In the genomic region with DNA sequence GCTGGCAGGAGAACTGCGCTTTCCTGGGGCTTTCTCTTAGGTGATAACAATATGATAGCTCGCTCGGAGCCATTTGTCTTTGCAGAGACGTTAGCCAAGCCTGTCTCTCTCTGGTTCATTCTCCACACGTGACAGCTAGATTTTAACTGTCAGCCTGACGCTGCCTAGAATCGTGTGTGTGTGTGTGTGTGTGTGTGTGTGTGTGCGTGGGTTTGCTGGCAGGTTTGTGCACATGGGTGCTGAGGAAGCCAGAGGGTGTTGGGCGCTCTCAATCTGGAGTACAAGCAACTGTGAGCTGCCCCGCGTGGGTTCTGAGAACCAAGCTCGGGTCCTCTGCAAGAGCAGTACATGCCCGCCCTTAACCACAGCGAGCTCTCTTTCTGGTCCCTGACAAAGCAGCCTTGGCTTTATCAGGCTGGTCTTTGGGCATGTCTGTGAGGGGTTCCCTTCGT, we compare ENCODE assay signal across 15 mouse cellular contexts. TPM values are rescaled to one million over a fixed set of nuclear protein-coding genes. Genes with fewer than 3 reads are reported as not detected.
DNase-seq lines count a peak whose midpoint lies in the region; ATAC-seq lines count a peak whose summit lies in the region.
"Had no signal": no experiment of that assay in that cellular context is flagged by ENCODE, and none has a peak within 500 bp of the region (broad histone marks: within the 10 kb centered on the region; RNA-seq: fewer than 3 reads in every experiment).

No protein-coding gene starts in this region.

- H3K4me3 ChIP-seq in heart, embryonic 15.5 days: no peak overlapping the region
- H3K4me3 ChIP-seq: hindbrain, embryonic 13.5 days; limb, embryonic 12.5 days had no signal

- WGBS in heart, embryonic 15.5 days: 33% methylated on average over 15 of the region's 15 CpGs

- intact Hi-C loops in heart, postnatal 14 days (cut with DNase I): no loop called here
- intact Hi-C loops in gastrocnemius, postnatal 36 days (cut with DNase I): no loop called here

- no peaks in the 10 kb centered on the region for H3K27me3 ChIP-seq in heart, embryonic 15.5 days
- H3K27me3 ChIP-seq: hindbrain, embryonic 13.5 days; limb, embryonic 12.5 days had no signal

- ATAC-seq in heart, embryonic 15.5 days (replicated peaks; ENCODE audit: insufficient number of reproducible peaks, insufficient read depth, low FRiP score, low read depth): no peak
- ATAC-seq in common myeloid progenitor, adult 5-6 weeks (replicated peaks; ENCODE audit: low read depth, poor library complexity, severe bottlenecking): 0 out of 2 replicates have a peak, but pooled peaks have one; percentile 18
- peak; percentile 68 for ATAC-seq in megakaryocyte progenitor cell, adult 5-6 weeks (replicated peaks; ENCODE audit: poor library complexity)

- no peaks in the 10 kb centered on the region for H3K9me3 ChIP-seq in heart, embryonic 15.5 days (replicated peaks)
- H3K9me3 ChIP-seq: hindbrain, embryonic 13.5 days; limb, embryonic 12.5 days had no signal

- H3K4me2 ChIP-seq in heart, embryonic 15.5 days: peak overlapping the region; percentile 17; the same call in 1 of the 2 replicates
- H3K4me2 ChIP-seq: hindbrain, embryonic 13.5 days; limb, embryonic 12.5 days had no signal

- no peaks in the 10 kb centered on the region for H3K4me1 ChIP-seq in heart, embryonic 15.5 days (replicated peaks)
- H3K4me1 ChIP-seq: hindbrain, embryonic 13.5 days; limb, embryonic 12.5 days had no signal

- no peak for DNase-seq in heart, postnatal 14 days
- peak; percentile 76 for DNase-seq in layer of hippocampus, adult 9-11 months
- no peak for DNase-seq in gastrocnemius, postnatal 36 days
- no peak for DNase-seq in gastrocnemius, adult 18-20 months (ENCODE audit: low spot score)
- DNase-seq: adrenal gland, postnatal 25 days; cerebellum, adult 18-20 months; thymus, postnatal 14 days had no signal

- H3K9ac ChIP-seq in heart, embryonic 15.5 days: no peak overlapping the region
- H3K9ac ChIP-seq: hindbrain, embryonic 13.5 days; limb, embryonic 12.5 days had no signal

- H3K27ac ChIP-seq in heart, embryonic 15.5 days: no peak overlapping the region
- H3K27ac ChIP-seq: hindbrain, embryonic 13.5 days; limb, embryonic 12.5 days had no signal

- peaks cover 22% of the 10 kb centered on the region for H3K36me3 ChIP-seq in heart, embryonic 15.5 days

RNA-seq across cellular contexts. Expression of gene Dhx29, which starts 14.7 kb away (rescaled TPM):
- 15.0 and 15.1 TPM in 2 replicates for polyA plus RNA-seq in heart, embryonic 15.5 days (2015; fragmentation: Nextera tagmentation; extraction: Ambion mirVana)
- 10 to 100 TPM; 12.7 to 12.8 TPM for total RNA-seq in heart, postnatal 14 days (2021)
- 24.6 and 29.3 TPM in 2 replicates for total RNA-seq in common myeloid progenitor, adult 5-6 weeks (2017)
- total RNA-seq in megakaryocyte progenitor cell, adult 5-6 weeks (2015): 16.7 and 22.3 TPM in 2 replicates
- total RNA-seq in megakaryocyte progenitor cell, adult 5-6 weeks (2017): 27.2 and 29.8 TPM in 2 replicates
- total RNA-seq in gastrocnemius, postnatal 36 days (2021): 10 to 100 TPM; 11.4 to 12.9 TPM
- 10 to 100 TPM; 15.4 to 15.8 TPM for total RNA-seq in gastrocnemius, adult 18-20 months (2021)

RNA-seq across cellular contexts. Expression of gene Mtrex, which starts 14.7 kb away (rescaled TPM):
- polyA plus RNA-seq in heart, embryonic 15.5 days (2015; fragmentation: Nextera tagmentation; extraction: Ambion mirVana): 38.1 and 44.9 TPM in 2 replicates
- total RNA-seq in heart, postnatal 14 days (2021): 10 to 100 TPM; 24.5 to 28.0 TPM
- 83.1 and 101 TPM in 2 replicates for total RNA-seq in common myeloid progenitor, adult 5-6 weeks (2017)
- total RNA-seq in megakaryocyte progenitor cell, adult 5-6 weeks (2015): 77.2 and 85.6 TPM in 2 replicates
- total RNA-seq in megakaryocyte progenitor cell, adult 5-6 weeks (2017): 69.9 and 87.9 TPM in 2 replicates
- total RNA-seq in gastrocnemius, postnatal 36 days (2021): 10 to 100 TPM; 22.6 to 27.3 TPM
- 10 to 100 TPM; 28.4 to 30.8 TPM for total RNA-seq in gastrocnemius, adult 18-20 months (2021)

RNA-seq across cellular contexts. Expression of gene Ccno, which starts 45.7 kb away (rescaled TPM):
- 0.78 and 1.4 TPM in 2 replicates for polyA plus RNA-seq in heart, embryonic 15.5 days (2015; fragmentation: Nextera tagmentation; extraction: Ambion mirVana)
- under 1 TPM in 1 of 2 experiments, not detected in 1; 0.19 TPM for total RNA-seq in heart, postnatal 14 days (2021)
- total RNA-seq in common myeloid progenitor, adult 5-6 weeks (2017): not detected in 2 replicates
- total RNA-seq in megakaryocyte progenitor cell, adult 5-6 weeks (2015): 1.5 and 2.1 TPM in 2 replicates
- total RNA-seq in megakaryocyte progenitor cell, adult 5-6 weeks (2017): 1.4 and 1.6 TPM in 2 replicates
- not detected for total RNA-seq in gastrocnemius, postnatal 36 days (2021)
- total RNA-seq in gastrocnemius, adult 18-20 months (2021): not detected

RNA-seq across cellular contexts. Expression of gene Mcidas, which starts 51.7 kb away (rescaled TPM):
- polyA plus RNA-seq in heart, embryonic 15.5 days (2015; fragmentation: Nextera tagmentation; extraction: Ambion mirVana): 0.21 and 0.77 TPM in 2 replicates
- total RNA-seq in heart, postnatal 14 days (2021): not detected
- total RNA-seq in common myeloid progenitor, adult 5-6 weeks (2017): not detected in 2 replicates
- total RNA-seq in megakaryocyte progenitor cell, adult 5-6 weeks (2015): not detected in 2 replicates
- not detected in 2 replicates for total RNA-seq in megakaryocyte progenitor cell, adult 5-6 weeks (2017)
- total RNA-seq in gastrocnemius, postnatal 36 days (2021): not detected
- total RNA-seq in gastrocnemius, adult 18-20 months (2021): not detected
- total RNA-seq: adrenal gland, postnatal 25 days; monocyte, adult 5-6 weeks had no signal
- polyA plus RNA-seq: embryonic facial prominence, embryonic 11.5 days; kidney, embryonic 14.5 days; limb, embryonic 12.5 days had no signal
